Mouse (Mus musculus) kidney, adult 2 months (tissue): ENCODE results near the gene Gtf2h4.

ENCODE experiments used
- CTCF ChIP-seq: fragments of 200-500 bp; conservative IDR thresholded peaks from 2 replicates; pipeline ENCODE4 v1.5.1; 2011; ENCODE audit warnings: low read depth, mild to moderate bottlenecking, control low read depth, low read length, moderate library complexity, mixed read lengths; ENCODE audit not compliant: insufficient read depth, insufficient read length
- POLR2A ChIP-seq: fragments of 200-500 bp; IDR thresholded peaks from one replicate; pipeline ENCODE4 v1.6.1; 2011; ENCODE audit warnings: low read depth, low read length, control low read depth

DNA sequence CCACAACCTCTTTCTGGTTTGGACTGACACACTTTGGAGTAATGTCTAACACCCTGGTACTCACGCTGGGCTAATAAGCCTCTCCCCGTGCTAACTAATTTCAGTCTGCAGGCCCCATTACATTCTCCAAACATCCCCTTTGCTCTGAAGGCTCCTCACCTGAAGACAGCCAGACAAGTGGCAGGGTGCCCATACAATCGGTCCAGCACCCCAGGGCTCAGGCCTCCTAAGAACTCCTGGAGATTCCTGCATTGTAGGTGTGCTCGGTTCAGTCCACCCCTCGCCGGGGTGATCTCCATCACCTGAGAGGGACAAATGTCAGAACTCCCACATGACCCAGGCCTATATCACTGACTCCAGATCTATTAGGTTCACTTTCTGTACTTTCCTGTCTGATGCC lies 1.0 kb downstream of the Gtf2h4 start:
- TF ChIP-seq CTCF (no peak), POLR2A (no peak)
